Mouse (Mus musculus) small intestine, adult 2 months (tissue): ENCODE measurements around the gene Nkpd1.

ENCODE experiments used
- CTCF ChIP-seq: fragments of 200-500 bp; IDR thresholded peaks from 2 replicates; pipeline ENCODE4 v1.5.1; 2012; ENCODE audit warnings: low read depth, mild to moderate bottlenecking, control low read depth, inconsistent platforms, low read length, moderate library complexity, mixed read lengths; ENCODE audit not compliant: insufficient replicate concordance, insufficient read length; ENCODE audit errors: extremely low read depth
- POLR2A ChIP-seq: fragments of 200-500 bp; IDR thresholded peaks from 2 replicates; pipeline ENCODE4 v1.6.1; 2012; ENCODE audit warnings: low read depth, mild to moderate bottlenecking, control low read depth, inconsistent platforms, low read length, moderate library complexity

DNA sequence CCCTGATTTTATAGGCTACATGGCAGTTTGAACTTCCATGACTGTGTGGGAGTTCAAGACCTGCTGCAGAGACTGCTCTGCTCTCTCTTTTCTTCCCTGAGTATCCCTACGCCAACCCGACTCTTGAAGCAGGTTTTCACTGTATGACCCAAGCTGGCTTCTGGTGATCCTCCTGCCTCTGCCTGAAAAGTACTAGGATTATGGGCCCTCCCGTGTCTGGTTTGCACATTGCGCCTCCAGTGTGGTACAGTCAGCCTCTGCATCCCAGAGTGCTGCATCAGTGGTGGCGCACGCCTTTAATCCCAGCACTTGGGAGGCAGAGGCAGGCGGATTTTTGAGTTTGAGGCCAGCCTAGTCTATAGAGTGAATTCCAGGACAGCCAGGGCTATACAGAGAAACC is 7.9 kb upstream of the Nkpd1 start:
- TF ChIP-seq POLR2A (no peak), CTCF (no peak)
